Mouse (Mus musculus) lung, adult 2 months (tissue): ENCODE data around the gene Gatd1.

Experiments used
- CTCF ChIP-seq: fragments of 200-500 bp; IDR thresholded peaks from 2 replicates; pipeline ENCODE4 v1.5.1; 2011; ENCODE audit warnings: mild to moderate bottlenecking, low read length, control low read depth; ENCODE audit not compliant: insufficient read depth
- POLR2A ChIP-seq: fragments of 200-500 bp; IDR thresholded peaks from 2 replicates; pipeline ENCODE4 v1.6.1; 2011; ENCODE audit warnings: low read depth, mild to moderate bottlenecking, control low read depth, low read length, borderline replicate concordance; ENCODE audit errors: extremely low read depth

- TF ChIP-seq POLR2A = no peak
- TF ChIP-seq CTCF = no peak
These were observed 2.4 kb upstream of the Gatd1 start for GRCm38 (mm10) chr7:141416144-141416841.
